Mouse (Mus musculus) gastrocnemius, adult 2 months (tissue): Measurements from ENCODE around the gene Zfand5. TPM values are rescaled to one million over a fixed set of nuclear protein-coding genes. Genes with fewer than 3 reads are reported as not detected.
"Not testable (repeated sequence)": the region's sequence is repeated elsewhere in the genome, so short reads cannot be mapped to it uniquely, and the experiment has no call there.

Source experiments
- DNase-seq: peaks from one replicate; pipeline ENCODE4 v3.0.0; 2022
- H3K27ac ChIP-seq: fragments of 200-600 bp; 2 replicates; pipeline ENCODE4 v1.8.1; 2022; ENCODE audit warnings: mild to moderate bottlenecking
- H3K4me3 ChIP-seq: fragments of 200-600 bp; 2 replicates; pipeline ENCODE4 v1.8.1; 2022; ENCODE audit warnings: mild to moderate bottlenecking, moderate library complexity
- CTCF ChIP-seq: fragments of 200-600 bp; IDR thresholded peaks from 2 replicates; pipeline ENCODE4 v1.8.1; 2022; ENCODE audit warnings: antibody characterized with exemption, mild to moderate bottlenecking, moderate library complexity
- intact Hi-C: fragments of 180-260 bp; cut with DNase I; formaldehyde crosslinking; loops from one replicate; pipeline ENCODE4 v1.15.1; 2025
- total RNA-seq, 2 experiments: library from RNA; stranded (reverse); gene quantifications; 2 replicates each; pipeline ENCODE4 v1.2.3; 2021

Gene Zfand5
- total RNA-seq, 2 experiments from 2014 or later: 216 to 335 TPM

DNA sequence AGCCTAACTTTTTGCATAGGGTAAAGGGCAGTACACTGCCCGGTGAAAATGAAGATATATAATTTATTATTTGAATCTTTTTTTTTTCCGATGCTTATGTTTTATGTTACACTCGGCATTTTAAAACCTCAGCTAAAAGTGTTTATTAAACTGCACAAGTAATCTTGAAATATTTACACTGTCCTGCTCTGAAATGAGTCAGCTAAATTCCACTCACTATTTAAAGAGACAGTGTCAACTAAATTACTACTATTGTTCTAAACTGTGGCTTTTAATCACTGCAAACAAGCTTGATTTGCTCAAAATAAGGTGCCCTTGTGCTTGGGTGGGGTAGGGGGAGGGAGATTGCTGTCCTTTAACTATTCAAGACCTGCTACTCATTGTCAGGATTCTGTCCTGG lies 2.6 kb downstream of the Zfand5 start:
- no peak for TF ChIP-seq CTCF
- intact Hi-C loops: loop anchor here (2.0 to 5.0 kb wide), 4 partner anchors 56 to 1868 kb away; partner anchors contain the start of gene Klf9
- Histone ChIP-seq H3K27ac (peak overlapping the region; percentile 100), H3K4me3 (peak overlapping the region; percentile 84)
- DNase-seq: no peak

DNA sequence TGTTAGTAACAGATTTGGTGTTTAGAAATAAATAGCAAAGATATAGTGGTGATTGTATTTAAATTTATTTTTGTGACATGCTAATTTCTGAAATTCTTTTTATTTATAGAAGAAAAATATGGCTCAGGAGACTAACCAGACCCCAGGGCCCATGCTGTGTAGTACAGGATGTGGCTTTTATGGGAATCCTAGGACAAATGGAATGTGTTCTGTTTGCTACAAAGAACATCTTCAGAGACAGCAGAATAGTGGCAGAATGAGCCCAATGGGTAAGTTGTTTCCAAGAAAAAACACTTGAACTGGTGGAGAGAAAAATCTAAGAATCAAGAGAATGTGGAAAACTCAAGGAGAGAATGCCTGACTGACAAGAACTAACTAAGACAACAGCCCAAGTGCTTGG lies 4.2 kb downstream of the Zfand5 start:
- no peak for DNase-seq
- intact Hi-C loops: no loop called here
- H3K27ac ChIP-seq: peak overlapping the region; percentile 100; the same call in 1 of the 2 replicates
- no peak for TF ChIP-seq CTCF
- peak overlapping the region; percentile 84 for H3K4me3 ChIP-seq

DNA sequence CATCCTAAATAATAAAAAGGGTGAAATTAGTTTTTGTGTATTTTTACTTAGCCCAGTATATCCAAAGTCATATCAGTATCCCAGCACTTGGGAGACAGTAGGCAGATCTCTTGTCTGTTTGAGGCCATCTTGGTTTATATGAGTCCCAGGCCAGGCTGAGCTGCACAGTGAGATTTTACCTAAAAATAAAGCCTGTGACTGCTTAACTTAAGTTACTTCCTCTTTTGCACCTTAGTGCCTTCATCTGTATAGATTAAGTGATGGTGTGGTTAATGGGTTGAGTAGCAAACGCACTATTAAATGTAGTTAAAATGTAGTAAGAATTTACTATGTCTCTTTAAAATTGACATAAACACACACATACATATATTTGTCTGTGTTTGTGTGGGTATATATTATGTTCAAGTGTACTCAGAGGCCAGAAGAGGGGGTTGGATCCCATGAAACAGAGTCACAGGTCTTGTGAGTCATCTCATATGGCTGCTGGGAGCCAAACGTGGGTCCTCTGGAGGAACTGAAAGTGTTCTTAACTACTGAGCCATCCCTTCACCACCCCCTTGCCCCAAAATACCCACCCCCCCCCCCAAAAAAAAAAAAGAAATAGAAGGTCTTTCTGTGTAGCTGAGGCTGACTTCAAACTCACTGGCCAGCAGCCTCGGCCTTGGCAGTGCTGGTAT lies 14.5 kb downstream of the Zfand5 start:
- no peak for TF ChIP-seq CTCF
- DNase-seq: no peak
- no peak overlapping the region for H3K27ac ChIP-seq
- no peak overlapping the region for H3K4me3 ChIP-seq
- intact Hi-C loops: loop anchor here (5.0 kb wide), 1 partner anchor 36 kb away; no protein-coding TSS in a partner anchor

DNA sequence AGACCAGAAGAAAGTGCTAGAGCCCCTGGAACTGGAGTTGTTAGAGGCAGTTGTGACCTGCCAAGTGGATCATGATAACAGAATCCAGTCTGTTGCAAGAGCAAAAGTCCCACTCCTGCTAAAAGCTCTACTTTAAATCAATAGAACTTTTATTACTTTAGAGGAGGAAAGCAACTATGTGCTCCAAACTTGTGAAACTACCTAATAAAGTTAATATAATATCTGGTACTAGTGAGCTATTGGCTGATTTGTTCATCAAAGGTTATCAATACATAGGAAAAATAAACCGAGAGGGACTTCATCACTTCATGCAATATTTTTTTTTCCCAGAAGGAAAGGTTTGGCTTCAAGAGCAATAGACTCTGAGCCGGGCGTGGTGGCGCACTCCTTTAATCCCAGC lies 25.3 kb downstream of the Zfand5 start:
- DNase-seq: no peak
- intact Hi-C loops: no loop called here
- Histone ChIP-seq H3K27ac (no peak overlapping the region), H3K4me3 (no peak overlapping the region)
- TF ChIP-seq CTCF: no peak

DNA sequence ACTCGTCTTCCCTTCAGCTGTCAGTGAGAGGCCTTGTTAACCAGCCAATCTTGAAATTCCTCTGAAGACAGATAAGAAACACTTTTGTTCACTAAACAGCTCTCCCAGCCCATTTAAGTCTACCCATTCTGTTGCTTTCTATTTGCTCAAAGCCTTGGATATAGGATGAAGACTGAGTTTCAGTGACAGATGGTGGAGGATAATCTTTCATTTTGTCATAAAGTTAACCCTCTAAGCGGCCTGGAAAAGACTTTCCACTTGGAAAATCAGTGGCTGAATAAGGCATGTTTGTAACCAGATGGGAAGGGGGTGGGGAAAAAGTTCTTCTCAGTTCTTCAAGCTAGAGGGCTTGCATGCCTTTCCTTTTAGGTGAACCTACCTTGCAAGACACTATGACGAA lies 29.7 kb downstream of the Zfand5 start:
- DNase-seq: no peak
- no peak for TF ChIP-seq CTCF
- intact Hi-C loops: no loop called here
- no peak overlapping the region for H3K4me3 ChIP-seq
- H3K27ac ChIP-seq: no peak overlapping the region

DNA sequence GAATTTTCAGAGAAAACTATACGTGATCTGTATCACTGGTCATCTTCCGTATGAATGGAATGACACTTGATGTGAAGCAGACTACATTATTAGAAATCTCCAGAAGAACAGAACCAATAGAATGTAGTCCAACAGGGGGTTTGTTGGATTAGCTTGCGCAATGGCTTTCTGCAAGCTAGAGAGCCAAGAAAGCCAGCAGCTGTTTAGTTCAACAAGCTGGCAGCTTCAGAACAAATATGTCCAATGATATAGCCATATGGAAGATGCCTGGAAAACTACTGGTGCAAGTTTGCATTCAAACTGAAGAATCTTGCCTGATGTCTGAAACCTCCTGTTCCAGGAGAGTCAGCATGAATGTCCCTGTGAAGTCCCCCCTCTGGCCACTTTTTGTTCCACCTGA lies 35.7 kb downstream of the Zfand5 start:
- no peak overlapping the region for H3K4me3 ChIP-seq
- DNase-seq: no peak
- intact Hi-C loops: no loop called here
- no peak overlapping the region for H3K27ac ChIP-seq
- no peak for TF ChIP-seq CTCF

DNA sequence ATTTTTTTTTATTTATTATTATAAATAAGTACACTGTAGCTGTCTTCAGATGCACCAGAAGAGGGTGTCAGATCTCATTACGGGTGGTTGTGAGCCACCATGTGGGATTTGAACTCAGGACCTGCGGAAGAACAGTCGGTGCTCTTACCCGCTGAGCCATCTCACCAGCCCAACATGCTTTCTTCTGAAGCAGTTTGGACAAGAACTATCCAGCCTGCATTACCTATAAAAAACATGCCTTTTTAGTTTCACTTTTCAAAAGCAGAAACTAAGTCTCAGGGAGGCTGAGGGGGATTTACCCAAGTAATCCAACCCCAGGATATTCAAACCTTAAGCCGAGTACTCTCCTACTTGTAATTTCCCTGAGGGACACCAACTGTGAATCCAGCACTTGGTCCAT lies 38.3 kb downstream of the Zfand5 start:
- H3K27ac ChIP-seq, H3K4me3 ChIP-seq, DNase-seq, intact Hi-C loops: not testable (repeated sequence)

DNA sequence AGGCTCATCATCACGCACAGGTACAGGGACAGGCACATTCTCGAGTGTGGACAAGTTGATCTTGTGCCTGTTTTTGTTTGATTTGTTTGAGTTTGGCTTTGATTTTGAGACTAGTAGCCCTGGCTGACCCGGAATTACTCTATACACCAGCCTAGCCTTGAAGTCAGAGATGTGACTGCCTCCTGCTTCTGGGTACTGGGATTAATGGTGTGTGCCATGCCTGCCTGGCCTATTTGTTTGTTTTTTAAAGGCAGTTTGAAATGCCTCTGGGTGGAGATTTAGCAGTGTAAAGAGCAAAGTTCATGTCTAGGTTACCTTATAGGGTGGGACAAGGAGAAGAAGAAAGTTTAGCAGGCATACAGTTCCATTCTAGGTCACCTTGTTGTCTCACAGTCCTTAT lies 43.6 kb downstream of the Zfand5 start:
- Histone ChIP-seq H3K4me3 (no peak overlapping the region), H3K27ac (no peak overlapping the region)
- no peak for DNase-seq
- intact Hi-C loops: no loop called here
- no peak for TF ChIP-seq CTCF

DNA sequence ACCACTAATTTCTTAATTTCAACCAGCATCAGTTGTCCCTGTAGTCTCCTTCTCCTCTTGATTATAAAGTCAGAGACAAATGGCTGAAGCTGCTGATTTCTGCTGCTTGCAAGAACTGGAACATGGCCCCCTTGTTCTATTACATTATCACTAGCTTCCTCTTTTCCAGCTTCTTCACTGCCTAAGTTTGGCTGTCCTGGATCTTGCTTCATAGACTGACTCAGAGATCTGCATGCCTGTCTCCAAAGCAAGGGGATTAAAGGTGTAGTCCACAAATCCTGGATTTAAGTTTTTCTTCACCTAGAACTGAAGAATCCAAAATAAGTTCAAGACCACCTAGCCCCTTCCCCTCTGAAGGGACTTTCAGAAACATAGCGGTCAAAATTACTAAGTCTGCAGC lies 47.5 kb downstream of the Zfand5 start:
- no peak for TF ChIP-seq CTCF
- Histone ChIP-seq H3K27ac (no peak overlapping the region), H3K4me3 (no peak overlapping the region)
- DNase-seq: no peak
- intact Hi-C loops: loop anchor here (5.0 kb wide), 1 partner anchor 32 kb away; no protein-coding TSS in a partner anchor

DNA sequence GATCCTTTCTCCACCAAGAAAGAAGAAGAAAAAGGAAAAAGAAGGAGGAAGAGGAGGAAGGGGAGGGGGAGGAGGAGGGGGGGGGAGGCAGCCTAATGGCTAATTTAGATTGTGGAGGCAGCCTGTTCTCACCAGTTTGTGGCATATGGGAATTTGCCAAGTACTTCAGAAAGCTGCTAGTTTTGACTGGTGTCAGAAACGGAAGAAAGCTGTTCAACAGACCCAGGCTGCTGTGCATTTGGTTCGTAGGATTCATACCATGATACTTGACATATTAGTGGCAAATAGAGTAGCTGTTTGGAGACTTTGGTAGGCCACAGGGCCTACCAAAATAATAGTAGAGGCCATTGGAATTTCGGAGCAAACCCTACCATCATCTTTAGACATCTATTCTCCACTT lies 53.3 kb downstream of the Zfand5 start:
- Histone ChIP-seq H3K4me3 (no peak overlapping the region), H3K27ac (no peak overlapping the region)
- intact Hi-C loops: no loop called here
- TF ChIP-seq CTCF: no peak
- DNase-seq: no peak

DNA sequence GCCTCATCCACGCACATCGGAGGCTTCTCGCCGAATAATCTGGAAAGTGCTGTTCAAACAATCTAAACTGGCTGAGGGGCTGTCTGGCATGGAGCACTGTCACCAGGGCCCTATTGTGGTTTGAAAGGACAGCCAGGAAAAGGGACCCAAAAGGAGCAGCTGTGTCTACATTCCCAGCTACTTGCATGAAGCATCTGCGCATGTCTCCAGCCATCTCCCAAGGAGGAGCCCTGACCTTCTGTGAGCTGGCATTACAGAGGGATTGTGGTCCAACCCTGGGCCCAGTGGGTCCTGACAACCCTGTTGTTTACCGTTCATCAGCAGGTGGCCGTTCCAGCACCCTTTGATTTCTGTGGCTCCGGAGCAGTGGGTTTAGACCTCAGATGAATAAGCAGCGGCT lies 56.9 kb downstream of the Zfand5 start:
- no peak overlapping the region; the same call in 1 of the 2 replicates for H3K4me3 ChIP-seq
- peak; percentile 29 for DNase-seq

DNA sequence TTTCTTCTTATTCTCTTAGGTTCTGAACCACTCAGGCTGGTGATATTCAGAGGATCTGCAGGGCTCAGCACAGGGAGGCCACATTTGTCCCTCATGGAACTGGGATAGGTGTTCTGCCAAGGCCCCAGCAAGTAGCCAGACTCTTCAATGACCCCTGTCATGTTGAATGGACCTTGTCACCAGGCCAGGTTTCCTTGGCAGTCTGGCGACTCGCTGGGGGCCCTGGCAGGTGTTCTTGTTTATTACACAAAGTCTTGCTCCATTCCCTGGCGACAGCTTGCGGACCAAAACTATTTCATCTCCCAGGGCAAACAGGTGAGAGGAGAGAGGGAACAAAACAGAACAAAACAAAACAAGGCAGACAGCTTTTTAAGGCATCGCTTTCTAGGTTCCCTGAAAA lies 57.7 kb downstream of the Zfand5 start:
- DNase-seq: peak; percentile 93
- peak overlapping the region; percentile 91 for H3K27ac ChIP-seq
- intact Hi-C loops: loop anchor here (2.0 kb wide), 1 partner anchor 55 kb away; no protein-coding TSS in a partner anchor
- H3K4me3 ChIP-seq: peak overlapping the region; percentile 9; the same call in 1 of the 2 replicates
- TF ChIP-seq CTCF: no peak

More for the DNA sequence above, 56.9 kb downstream of the Zfand5 start:
- H3K27ac ChIP-seq: peak overlapping the region; percentile 91
- TF ChIP-seq CTCF: no peak
- intact Hi-C loops: no loop called here

DNA sequence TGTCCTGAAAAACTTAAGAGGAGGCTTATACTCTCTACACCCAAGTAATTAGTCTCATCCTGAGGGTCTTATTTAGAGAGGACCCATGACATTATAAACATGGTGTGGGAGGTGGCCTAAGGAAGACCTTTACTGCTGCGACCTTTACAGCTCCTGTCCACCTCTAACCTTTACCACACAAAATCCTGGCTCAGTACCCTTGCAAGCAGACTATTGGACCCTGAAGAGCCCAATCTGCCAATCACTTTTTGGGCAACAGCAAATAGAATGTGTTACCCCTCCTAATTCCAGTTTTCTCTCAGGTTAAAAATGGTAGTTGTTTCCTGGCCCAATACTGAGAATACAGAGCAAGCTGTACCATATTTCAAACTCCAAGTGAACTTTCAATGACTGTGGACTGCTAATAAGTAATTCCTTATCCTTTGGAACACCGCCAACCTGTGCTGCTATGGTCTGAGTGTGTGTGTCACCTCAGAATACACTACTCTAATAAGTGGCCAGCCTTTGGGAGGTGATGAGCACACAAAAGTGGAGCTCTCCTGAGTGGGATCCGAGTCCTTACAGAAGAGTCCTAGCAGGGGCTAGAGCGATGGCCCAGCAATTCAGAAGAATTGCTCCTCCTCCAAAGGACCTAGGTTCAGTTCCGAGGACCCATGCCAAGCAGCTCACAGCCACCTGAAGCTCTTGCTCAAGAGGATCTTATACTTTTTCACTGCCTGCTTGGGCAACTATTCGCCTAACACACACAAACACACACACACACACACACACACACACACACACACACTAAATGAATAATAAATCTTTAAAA lies 58.4 kb downstream of the Zfand5 start:
- no peak for TF ChIP-seq CTCF
- peak overlapping the region; percentile 9; the same call in 1 of the 2 replicates for H3K4me3 ChIP-seq
- peak overlapping the region; percentile 91 for H3K27ac ChIP-seq
- peak; percentile 28 for DNase-seq
- intact Hi-C loops: loop anchor here (2.0 kb wide), 1 partner anchor 56 kb away; no protein-coding TSS in a partner anchor
